Comparison of ENCODE assay signal across 8 mouse cellular contexts in genomic region chr13:34342286-34342890, GRCm38 (mm10). TPM values are rescaled to one million over a fixed set of nuclear protein-coding genes. Genes with fewer than 3 reads are reported as not detected.
DNase-seq lines count a peak whose midpoint lies in the region; ATAC-seq and TF ChIP-seq lines count a peak whose summit lies in the region.

No protein-coding gene starts in this region.

- no peak overlapping the region for H3K4me3 ChIP-seq in heart, postnatal 0 days (ENCODE audit: low read depth, low read length)
- H3K4me3 ChIP-seq in hindbrain, embryonic 12.5 days: peak overlapping the region; percentile 94
- H3K4me3 ChIP-seq in midbrain, embryonic 10.5 days: peak overlapping the region; percentile 94

- intact Hi-C loops in heart, postnatal 36 days (cut with DNase I): loop anchor here (10.0 kb wide), 1 partner anchor 298 kb away; no protein-coding TSS in a partner anchor

- peak overlapping the region; percentile 9; the same call in 1 of the 2 replicates for H3K4me2 ChIP-seq in heart, postnatal 0 days (ENCODE audit: low read depth, low read length)
- peak overlapping the region; percentile 93 for H3K4me2 ChIP-seq in hindbrain, embryonic 12.5 days (replicated peaks)

- H3K4me1 ChIP-seq in heart, postnatal 0 days (ENCODE audit: control insufficient read depth, insufficient read depth): peaks cover 23% of the 10 kb centered on the region; the same call in 1 of the 2 replicates
- H3K4me1 ChIP-seq in hindbrain, embryonic 12.5 days: peaks cover 33% of the 10 kb centered on the region
- H3K4me1 ChIP-seq in midbrain, embryonic 10.5 days: peaks cover 59% of the 10 kb centered on the region

- H3K36me3 ChIP-seq in heart, postnatal 0 days (replicated peaks; ENCODE audit: control insufficient read depth, insufficient read depth, low read length): no peaks in the 10 kb centered on the region
- H3K36me3 ChIP-seq in hindbrain, embryonic 12.5 days: no peaks in the 10 kb centered on the region
- peaks cover 18% of the 10 kb centered on the region for H3K36me3 ChIP-seq in midbrain, embryonic 10.5 days

- DNase-seq in heart, postnatal 0 days (ENCODE audit: low spot score): no peak
- no peak for DNase-seq in heart, postnatal 36 days
- DNase-seq in brain, adult 2 months (ENCODE audit: low read depth, low spot score): peak; percentile 66
- no peak for DNase-seq in midbrain, embryonic 10.5 days (ENCODE audit: low spot score)
- no peak for DNase-seq in spleen, postnatal 10 days (ENCODE audit: low spot score in 2 of 2)
- DNase-seq in testis, postnatal 10 days (ENCODE audit: low spot score): no peak
- no peak for DNase-seq in thymus, postnatal 14 days

- WGBS in heart, postnatal 0 days: 71% methylated on average over 6 of the region's 6 CpGs
- 29% methylated on average over 6 of the region's 6 CpGs for WGBS in hindbrain, embryonic 12.5 days
- WGBS in midbrain, embryonic 10.5 days: 49% methylated on average over 6 of the region's 6 CpGs

- no peak for TF ChIP-seq CTCF in heart, postnatal 0 days (IDR thresholded peaks at IDR 0.05; ENCODE audit: low read depth)

- H3K27ac ChIP-seq in heart, postnatal 0 days (ENCODE audit: low read depth): no peak overlapping the region
- no peak overlapping the region for H3K27ac ChIP-seq in hindbrain, embryonic 12.5 days
- peak overlapping the region; percentile 96 for H3K27ac ChIP-seq in midbrain, embryonic 10.5 days (replicated peaks)

- H3K9me3 ChIP-seq in heart, postnatal 0 days (replicated peaks; ENCODE audit: control insufficient read depth, low read length): no peaks in the 10 kb centered on the region
- H3K9me3 ChIP-seq in hindbrain, embryonic 12.5 days (replicated peaks): no peaks in the 10 kb centered on the region
- no peaks in the 10 kb centered on the region for H3K9me3 ChIP-seq in midbrain, embryonic 10.5 days (replicated peaks)

- H3K9ac ChIP-seq in heart, postnatal 0 days (replicated peaks; ENCODE audit: low read depth, low read length): 0 out of 2 replicates have a peak overlapping the region, but pooled peaks have one; percentile 15
- H3K9ac ChIP-seq in hindbrain, embryonic 12.5 days: peak overlapping the region; percentile 98

- no peak for TF ChIP-seq EP300 in heart, postnatal 0 days (IDR thresholded peaks at IDR 0.05; ENCODE audit: low read depth)

- 0 out of 2 replicates have a peak, but pooled peaks cover 4% of the 10 kb centered on the region for H3K27me3 ChIP-seq in heart, postnatal 0 days (ENCODE audit: control insufficient read depth, insufficient read depth, low read length)
- H3K27me3 ChIP-seq in hindbrain, embryonic 12.5 days: peaks cover 3% of the 10 kb centered on the region; the same call in 1 of the 2 replicates
- peaks cover 18% of the 10 kb centered on the region for H3K27me3 ChIP-seq in midbrain, embryonic 10.5 days (ENCODE audit: low read depth, poor library complexity, severe bottlenecking)

- no peak for ATAC-seq in heart, postnatal 0 days (ENCODE audit: insufficient read depth, low read depth)
- ATAC-seq in hindbrain, embryonic 12.5 days (ENCODE audit: low FRiP score): no peak

RNA-seq across cellular contexts. Expression of gene Slc22a23, which starts 2.6 kb away (rescaled TPM):
- total RNA-seq in heart, postnatal 0 days (2014; rRNA removed; ENCODE audit: low replicate concordance): 13.9 and 18.9 TPM in 2 replicates
- polyA plus RNA-seq in heart, postnatal 0 days (2015; fragmentation: Nextera tagmentation; extraction: Ambion mirVana): 1.4 and 1.5 TPM in 2 replicates
- total RNA-seq in heart, postnatal 36 days (2021): 10 to 100 TPM in 1 of 2 experiments, 1 to 10 TPM in 1; 8.6 to 11.9 TPM
- 14.0 and 16.1 TPM in 2 replicates for polyA plus RNA-seq in hindbrain, embryonic 12.5 days (2016; fragmentation: Nextera tagmentation; extraction: Ambion mirVana)
- polyA plus RNA-seq in midbrain, embryonic 10.5 days (2016; fragmentation: Nextera tagmentation; extraction: Ambion mirVana): 7.9 and 9.3 TPM in 2 replicates
